Comparison of ENCODE assay signal across 14 mouse cellular contexts in the genomic region with DNA sequence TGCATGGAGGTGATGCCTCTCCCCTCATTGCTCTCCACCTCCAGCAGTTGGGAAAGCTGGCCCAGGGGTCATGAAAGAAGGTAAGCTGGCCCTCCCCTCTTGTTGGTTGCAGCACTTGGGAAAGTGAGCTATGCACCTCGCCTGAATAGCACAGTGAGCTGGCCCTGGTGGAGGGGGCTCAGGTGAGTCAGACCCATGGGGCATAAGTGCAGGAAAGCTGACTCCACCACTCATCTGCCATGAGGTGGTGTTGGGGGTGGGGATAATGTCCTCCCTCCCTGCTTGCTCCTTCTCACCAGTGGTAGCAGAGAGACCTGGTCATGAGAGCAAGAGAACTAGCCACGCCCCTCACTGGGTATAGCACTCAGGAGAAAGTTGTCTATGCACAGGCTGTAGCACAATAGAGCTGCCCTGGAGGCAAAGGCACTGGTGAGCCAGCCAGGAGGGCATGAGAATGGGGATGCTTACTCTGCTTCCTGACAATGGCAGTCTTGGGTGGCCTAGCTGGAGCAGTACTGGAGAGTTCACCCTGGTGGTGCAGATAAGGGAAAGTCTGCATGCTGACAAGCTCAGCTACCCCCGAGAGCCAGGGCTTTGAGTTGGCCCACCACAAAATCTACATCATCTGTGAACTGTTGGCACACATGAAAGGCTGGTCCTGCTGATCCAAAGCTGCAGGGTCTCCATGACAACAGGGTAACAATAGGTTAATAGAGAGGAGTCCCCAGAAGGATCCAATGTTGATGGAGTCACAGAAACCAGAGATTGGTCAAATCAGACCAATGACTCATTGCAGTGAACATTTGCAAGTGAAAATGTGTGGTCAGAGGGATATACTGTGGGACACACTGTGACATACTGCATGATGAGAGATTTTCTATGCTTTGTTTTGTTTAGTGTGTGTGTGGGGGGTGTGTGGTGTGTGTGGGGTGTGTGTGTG. TPM values are rescaled to one million over a fixed set of nuclear protein-coding genes. Genes with fewer than 3 reads are reported as not detected.
DNase-seq lines count a peak whose midpoint lies in the region; ATAC-seq lines count a peak whose summit lies in the region.
"Had no signal": no experiment of that assay in that cellular context is flagged by ENCODE, and none has a peak within 500 bp of the region (broad histone marks: within the 10 kb centered on the region; RNA-seq: fewer than 3 reads in every experiment).

No protein-coding gene starts in this region.

- no peak overlapping the region for H3K4me3 ChIP-seq in midbrain, embryonic 10.5 days
- H3K4me3 ChIP-seq in midbrain, embryonic 15.5 days, result no peak overlapping the region
- no peak overlapping the region for H3K4me3 ChIP-seq in liver, embryonic 13.5 days (replicated peaks)
- H3K4me3 ChIP-seq: left cerebral cortex, adult 2 months; liver, embryonic 15.5 days had no signal

- intact Hi-C loops in left cerebral cortex, postnatal 36 days (cut with DNase I), result no loop called here

- H3K4me2 ChIP-seq in midbrain, embryonic 15.5 days, result no peak overlapping the region
- no peak overlapping the region for H3K4me2 ChIP-seq in liver, embryonic 13.5 days
- H3K4me2 ChIP-seq: liver, embryonic 15.5 days had no signal

- H3K9ac ChIP-seq in midbrain, embryonic 15.5 days, result no peak overlapping the region
- no peak overlapping the region for H3K9ac ChIP-seq in liver, embryonic 13.5 days
- H3K9ac ChIP-seq: liver, embryonic 15.5 days had no signal

- no peaks in the 10 kb centered on the region for H3K36me3 ChIP-seq in midbrain, embryonic 10.5 days
- H3K36me3 ChIP-seq in midbrain, embryonic 15.5 days (replicated peaks), result no peaks in the 10 kb centered on the region
- no peaks in the 10 kb centered on the region for H3K36me3 ChIP-seq in liver, embryonic 13.5 days
- H3K36me3 ChIP-seq: liver, embryonic 15.5 days had no signal

- H3K27me3 ChIP-seq in midbrain, embryonic 10.5 days (ENCODE audit: low read depth, poor library complexity, severe bottlenecking), result no peaks in the 10 kb centered on the region
- H3K27me3 ChIP-seq in midbrain, embryonic 15.5 days (replicated peaks), result 0 out of 2 replicates have a peak, but pooled peaks cover 3% of the 10 kb centered on the region
- 0 out of 2 replicates have a peak, but pooled peaks cover 2% of the 10 kb centered on the region for H3K27me3 ChIP-seq in liver, embryonic 13.5 days

- 62% methylated on average over 3 of the region's 3 CpGs for WGBS in midbrain, embryonic 10.5 days
- 56% methylated on average over 3 of the region's 3 CpGs for WGBS in midbrain, embryonic 15.5 days
- WGBS in liver, embryonic 13.5 days (ENCODE audit: insufficient replicate concordance), result 36% methylated on average over 3 of the region's 3 CpGs

- ATAC-seq in midbrain, embryonic 15.5 days (replicated peaks), result no peak; the same call in 1 of the 2 replicates
- peak; percentile 20; the same call in 1 of the 2 replicates for ATAC-seq in liver, embryonic 13.5 days (ENCODE audit: low read depth)

- 0 out of 2 replicates have a peak, but pooled peaks cover 6% of the 10 kb centered on the region for H3K9me3 ChIP-seq in midbrain, embryonic 10.5 days (replicated peaks)
- no peaks in the 10 kb centered on the region for H3K9me3 ChIP-seq in midbrain, embryonic 15.5 days
- no peaks in the 10 kb centered on the region for H3K9me3 ChIP-seq in liver, embryonic 13.5 days (replicated peaks)
- H3K9me3 ChIP-seq: liver, embryonic 15.5 days had no signal

- DNase-seq in embryo, embryonic 10.5 days (ENCODE audit: low spot score), result peak; percentile 18
- DNase-seq in embryo, embryonic 11 days, result no peak
- DNase-seq in midbrain, embryonic 10.5 days (ENCODE audit: low spot score), result peak; percentile 24
- no peak for DNase-seq in liver, embryonic 13.5 days
- no peak for DNase-seq in right cerebral cortex, adult 18-20 months
- DNase-seq in testis, postnatal 14 days (ENCODE audit: low spot score), result no peak
- no peak for DNase-seq in left cerebral cortex, postnatal 36 days (ENCODE audit: low spot score in 2 of 2)
- DNase-seq: cerebellum, adult 9-11 months; heart, adult 11 months had no signal

- H3K4me1 ChIP-seq in midbrain, embryonic 10.5 days, result peaks cover 13% of the 10 kb centered on the region
- H3K4me1 ChIP-seq in midbrain, embryonic 15.5 days, result 0 out of 2 replicates have a peak, but pooled peaks cover 6% of the 10 kb centered on the region
- no peaks in the 10 kb centered on the region for H3K4me1 ChIP-seq in liver, embryonic 13.5 days (replicated peaks)
- H3K4me1 ChIP-seq: liver, embryonic 15.5 days had no signal

- H3K27ac ChIP-seq in midbrain, embryonic 10.5 days (replicated peaks), result no peak overlapping the region
- no peak overlapping the region for H3K27ac ChIP-seq in midbrain, embryonic 15.5 days
- H3K27ac ChIP-seq in liver, embryonic 13.5 days, result no peak overlapping the region
- H3K27ac ChIP-seq: left cerebral cortex, adult 2 months; liver, embryonic 15.5 days had no signal

RNA-seq across cellular contexts. Expression of a gene that starts 10.9 kb away (rescaled TPM):
- not detected in 2 replicates for polyA plus RNA-seq in midbrain, embryonic 10.5 days (2016; fragmentation: Nextera tagmentation; extraction: Ambion mirVana)
- polyA plus RNA-seq in midbrain, embryonic 15.5 days (2015; fragmentation: Nextera tagmentation; extraction: Ambion mirVana), result not detected in 2 replicates
- polyA plus RNA-seq in liver, embryonic 13.5 days (2015; fragmentation: Nextera tagmentation; extraction: Ambion mirVana), result not detected in 2 replicates
- total RNA-seq in left cerebral cortex, postnatal 36 days (2021), result not detected
- total RNA-seq: left cerebral cortex, adult 2 months; MEL had no signal
- polyA plus RNA-seq: embryonic facial prominence, embryonic 11.5 days; liver, embryonic 15.5 days had no signal

RNA-seq across cellular contexts. Expression of a gene that starts 36.7 kb away (rescaled TPM):
- polyA plus RNA-seq in midbrain, embryonic 10.5 days (2016; fragmentation: Nextera tagmentation; extraction: Ambion mirVana), result not detected in 2 replicates
- polyA plus RNA-seq in midbrain, embryonic 15.5 days (2015; fragmentation: Nextera tagmentation; extraction: Ambion mirVana), result not detected in 2 replicates
- polyA plus RNA-seq in liver, embryonic 13.5 days (2015; fragmentation: Nextera tagmentation; extraction: Ambion mirVana), result 0.13 and 0.21 TPM in 2 replicates
- total RNA-seq in left cerebral cortex, postnatal 36 days (2021), result not detected
- total RNA-seq: MEL had no signal
- polyA plus RNA-seq: embryonic facial prominence, embryonic 11.5 days had no signal

RNA-seq across cellular contexts. Expression of a gene that starts 58.0 kb away (rescaled TPM):
- polyA plus RNA-seq in midbrain, embryonic 10.5 days (2016; fragmentation: Nextera tagmentation; extraction: Ambion mirVana), result 0.42 TPM in 2 replicates
- 0.26 and 0.56 TPM in 2 replicates for polyA plus RNA-seq in midbrain, embryonic 15.5 days (2015; fragmentation: Nextera tagmentation; extraction: Ambion mirVana)
- 6.2 and 8.3 TPM in 2 replicates for polyA plus RNA-seq in liver, embryonic 13.5 days (2015; fragmentation: Nextera tagmentation; extraction: Ambion mirVana)
- total RNA-seq in left cerebral cortex, postnatal 36 days (2021), result 1 to 10 TPM; 2.0 to 2.1 TPM

Comparison
In these comparisons a context has a peak if more than half of its experiments do, and no peak if none do; other contexts are left out.
1. DNase-seq: peak in embryo, embryonic 10.5 days (single experiment) and midbrain, embryonic 10.5 days (single experiment); none in embryo, embryonic 11 days (single experiment), liver, embryonic 13.5 days (single experiment), right cerebral cortex, adult 18-20 months (single experiment), testis, postnatal 14 days (single experiment) and left cerebral cortex, postnatal 36 days (0 of 2).